Mouse (Mus musculus) spleen, adult 2 months (tissue): ENCODE measurements around the gene Flii.

Experiments used
- CTCF ChIP-seq: fragments of 200-500 bp; IDR thresholded peaks from 2 replicates; pipeline ENCODE4 v1.5.1; 2011; ENCODE audit warnings: mild to moderate bottlenecking, inconsistent platforms; ENCODE audit not compliant: insufficient read depth, insufficient read length, insufficient replicate concordance; ENCODE audit errors: extremely low read depth
- POLR2A ChIP-seq: fragments of 200-500 bp; IDR thresholded peaks from 2 replicates; pipeline ENCODE4 v1.6.1; 2011; ENCODE audit warnings: low read depth, low read length, inconsistent platforms

- TF ChIP-seq CTCF (no peak), POLR2A (no peak)
Measured at GRCm38 (mm10) chr11:60700320-60701185, 26.5 kb downstream of the Flii start.
